Mouse (Mus musculus): Measurements from ENCODE around the gene Cdk20.

- no peak for TF ChIP-seq CTCF (IDR thresholded peaks at IDR 0.05; ENCODE audit: low read depth)
- no peak for TF ChIP-seq EP300 (IDR thresholded peaks at IDR 0.05; ENCODE audit: low read depth)
Observed at GRCm38 (mm10) chr13:64448729-64449128, 16.6 kb downstream of the Cdk20 start.
